Mouse (Mus musculus): ENCODE results near the gene Cebpe. TPM values are rescaled to one million over a fixed set of nuclear protein-coding genes. Genes with fewer than 3 reads are reported as not detected.

Cebpe gene
- polyA plus RNA-seq (2017; shearing (Covaris generic)): not detected

GRCm38 (mm10) chr14:54712074-54712473 lies at the start of gene Cebpe:
Gene Cebpe (minus strand): TSS chr14:54712174.

GRCm38 (mm10) chr14:54698733-54699132 lies 13.2 kb downstream of the Cebpe start, which contains the start of gene Gm29776:
Gene Gm29776 (minus strand): TSS chr14:54698833.

GRCm38 (mm10) chr14:54686522-54687143 lies 25.3 kb downstream of the Cebpe start, which contains the start of gene Acin1:
Gene Acin1 (minus strand): TSS chr14:54686931.

GRCm38 (mm10) chr14:54686063-54686521 lies 25.9 kb downstream of the Cebpe start, which contains the start of gene 1700123O20Rik:
Gene 1700123O20Rik (plus strand): TSS chr14:54686216.

Other genes starting within 250 kb of the Cebpe start
- 89.5 TPM for gene Lrp10, start 248.0 kb downstream of the Cebpe start, polyA plus RNA-seq (2017; shearing (Covaris generic))
- gene Rem2, start 236.1 kb downstream of the Cebpe start, polyA plus RNA-seq (2017; shearing (Covaris generic)): 0.95 TPM
- gene Prmt5, start 194.6 kb downstream of the Cebpe start, polyA plus RNA-seq (2017; shearing (Covaris generic)): 51.3 TPM
- gene Haus4, start 157.6 kb downstream of the Cebpe start, polyA plus RNA-seq (2017; shearing (Covaris generic)): 29.7 TPM
- gene Ajuba, start 134.6 kb downstream of the Cebpe start, polyA plus RNA-seq (2017; shearing (Covaris generic)): 0.26 TPM
- 5.6 TPM for gene 4931414P19Rik, start 106.2 kb downstream of the Cebpe start, polyA plus RNA-seq (2017; shearing (Covaris generic))
- 235 TPM for gene Psmb5, start 94.2 kb downstream of the Cebpe start, polyA plus RNA-seq (2017; shearing (Covaris generic))
- gene Psmb11, start 90.7 kb downstream of the Cebpe start, polyA plus RNA-seq (2017; shearing (Covaris generic)): not detected
- not detected for gene Gm17606, start 71.2 kb downstream of the Cebpe start, polyA plus RNA-seq (2017; shearing (Covaris generic))
- 0.68 TPM for gene Cdh24, start 70.8 kb downstream of the Cebpe start, polyA plus RNA-seq (2017; shearing (Covaris generic))
- 92.8 TPM for gene 1700123O20Rik, start 26.0 kb downstream of the Cebpe start, polyA plus RNA-seq (2017; shearing (Covaris generic))
- gene Acin1, start 25.2 kb downstream of the Cebpe start, polyA plus RNA-seq (2017; shearing (Covaris generic)): 113 TPM
- 0.16 TPM for gene Gm29776, start 13.3 kb downstream of the Cebpe start, polyA plus RNA-seq (2017; shearing (Covaris generic))
- gene Slc7a8, start 69.8 kb upstream of the Cebpe start, polyA plus RNA-seq (2017; shearing (Covaris generic)): 0.74 TPM
- not detected for gene Rnf212b, start 102.0 kb upstream of the Cebpe start, polyA plus RNA-seq (2017; shearing (Covaris generic))
- 16.6 TPM for gene Homez, start 158.8 kb upstream of the Cebpe start, polyA plus RNA-seq (2017; shearing (Covaris generic))
- gene Ppp1r3e, start 165.4 kb upstream of the Cebpe start, polyA plus RNA-seq (2017; shearing (Covaris generic)): 0.60 TPM
- 0.59 TPM for gene Bcl2l2, start 171.2 kb upstream of the Cebpe start, polyA plus RNA-seq (2017; shearing (Covaris generic))
- 0.38 TPM for gene Gm20521, start 171.3 kb upstream of the Cebpe start, polyA plus RNA-seq (2017; shearing (Covaris generic))
- 32.5 TPM for gene Pabpn1, start 180.3 kb upstream of the Cebpe start, polyA plus RNA-seq (2017; shearing (Covaris generic))
- 2.1 TPM for gene Slc22a17, start 201.0 kb upstream of the Cebpe start, polyA plus RNA-seq (2017; shearing (Covaris generic))
- not detected for gene Efs, start 214.0 kb upstream of the Cebpe start, polyA plus RNA-seq (2017; shearing (Covaris generic))
- not detected for gene Il25, start 220.5 kb upstream of the Cebpe start, polyA plus RNA-seq (2017; shearing (Covaris generic))
- not detected for gene Cmtm5, start 224.1 kb upstream of the Cebpe start, polyA plus RNA-seq (2017; shearing (Covaris generic))

Data from inflammation-experienced regulatory T-cells, adult 16 weeks (primary cell).